Mouse (Mus musculus) small intestine, adult 10 weeks (tissue): Measurements from ENCODE around the gene 4930452B06Rik. TPM values are rescaled to one million over a fixed set of nuclear protein-coding genes. Genes with fewer than 3 reads are reported as not detected.

Source experiments
- polyA plus RNA-seq: library from polyadenylated mRNA; stranded (reverse); fragments of 350-450 nt; fragmentation: Illumina TruSeq; extraction: RNeasy Lipid Tissue Mini Kit (QIAGEN cat#74804); gene quantifications from one replicate; pipeline ENCODE4 v1.2.3, GENCODE M21; 2014; ENCODE audit warnings: low replicate concordance

4930452B06Rik gene
- 0.22 TPM for polyA plus RNA-seq

GRCm38 (mm10) chr14:8665636-8666411 lies at the start of gene 4930452B06Rik:
4930452B06Rik (minus strand) TSS chr14:8666240.

